Mouse (Mus musculus): ENCODE measurements at regions not wholly inside any gene's neighbourhood (a gene's known extent, or its start where the extent isn't known, plus 50 kb on each side); places are given as distances from the start of the nearest gene placed in this dataset.

- peak; percentile 27 for DNase-seq (ENCODE audit: low spot score)
- H3K36me3 ChIP-seq (ENCODE audit: control insufficient read depth, insufficient read depth, low read length): no peaks in the 10 kb centered on the region
- no peak overlapping the region for H3K4me3 ChIP-seq (ENCODE audit: low read depth, low read length)
- no peak overlapping the region for H3K9ac ChIP-seq (ENCODE audit: low read length)
- no peak for ATAC-seq (ENCODE audit: insufficient number of reproducible peaks, low FRiP score, low TSS enrichment, low read depth)
- H3K4me2 ChIP-seq (ENCODE audit: low read depth, severe bottlenecking): no peak overlapping the region
- no peak overlapping the region for H3K27ac ChIP-seq (replicated peaks; ENCODE audit: low read depth, low read length)
- H3K9me3 ChIP-seq (ENCODE audit: control insufficient read depth, low read length): no peaks in the 10 kb centered on the region
- 69% methylated on average over 4 of the region's 4 CpGs for WGBS
- H3K4me1 ChIP-seq (ENCODE audit: control insufficient read depth, insufficient read depth, low read length): no peaks in the 10 kb centered on the region
- no peaks in the 10 kb centered on the region for H3K27me3 ChIP-seq (ENCODE audit: control insufficient read depth, insufficient read depth, low read length)
These were observed 72.2 kb upstream of the Gm6993 start for GRCm38 (mm10) chr12:31168221-31168890.

- no peak for DNase-seq (ENCODE audit: low spot score)
- ATAC-seq (ENCODE audit: insufficient number of reproducible peaks, low FRiP score, low TSS enrichment, low read depth): no peak
- WGBS: 81% methylated on average over 6 of the region's 6 CpGs
- no peak overlapping the region for H3K4me2 ChIP-seq (ENCODE audit: low read depth, severe bottlenecking)
- no peaks in the 10 kb centered on the region for H3K4me1 ChIP-seq (ENCODE audit: control insufficient read depth, insufficient read depth, low read length)
- no peak overlapping the region for H3K4me3 ChIP-seq (ENCODE audit: low read depth, low read length)
- H3K27me3 ChIP-seq (ENCODE audit: control insufficient read depth, insufficient read depth, low read length): no peaks in the 10 kb centered on the region
- no peaks in the 10 kb centered on the region for H3K9me3 ChIP-seq (ENCODE audit: control insufficient read depth, low read length)
- H3K9ac ChIP-seq (ENCODE audit: low read length): no peak overlapping the region
- H3K27ac ChIP-seq (replicated peaks; ENCODE audit: low read depth, low read length): no peak overlapping the region
- no peaks in the 10 kb centered on the region for H3K36me3 ChIP-seq (ENCODE audit: control insufficient read depth, insufficient read depth, low read length)
These were observed 70.5 kb upstream of the Gm6993 start for GRCm38 (mm10) chr12:31170111-31170510.

GRCm38 (mm10) chr12:31170546-31171160 is 69.9 kb upstream of the Gm6993 start:
- H3K27me3 ChIP-seq (ENCODE audit: control insufficient read depth, insufficient read depth, low read length): no peaks in the 10 kb centered on the region
- H3K36me3 ChIP-seq (ENCODE audit: control insufficient read depth, insufficient read depth, low read length): no peaks in the 10 kb centered on the region
- no peak overlapping the region for H3K4me3 ChIP-seq (ENCODE audit: low read depth, low read length)
- 82% methylated on average over 10 of the region's 10 CpGs for WGBS
- no peaks in the 10 kb centered on the region for H3K4me1 ChIP-seq (ENCODE audit: control insufficient read depth, insufficient read depth, low read length)
- H3K27ac ChIP-seq (replicated peaks; ENCODE audit: low read depth, low read length): no peak overlapping the region
- H3K9ac ChIP-seq (ENCODE audit: low read length): no peak overlapping the region
- no peak for DNase-seq (ENCODE audit: low spot score)
- no peak overlapping the region for H3K4me2 ChIP-seq (ENCODE audit: low read depth, severe bottlenecking)
- no peaks in the 10 kb centered on the region for H3K9me3 ChIP-seq (ENCODE audit: control insufficient read depth, low read length)
- ATAC-seq (ENCODE audit: insufficient number of reproducible peaks, low FRiP score, low TSS enrichment, low read depth): no peak

GRCm38 (mm10) chr12:31171992-31172391 is 68.6 kb upstream of the Gm6993 start:
- WGBS: 88% methylated on average over 4 of the region's 4 CpGs
- no peak overlapping the region for H3K9ac ChIP-seq (ENCODE audit: low read length)
- no peak overlapping the region for H3K4me2 ChIP-seq (ENCODE audit: low read depth, severe bottlenecking)
- ATAC-seq (ENCODE audit: insufficient number of reproducible peaks, low FRiP score, low TSS enrichment, low read depth) (no peak), DNase-seq (ENCODE audit: low spot score) (no peak)
- H3K27me3 ChIP-seq (ENCODE audit: control insufficient read depth, insufficient read depth, low read length): no peaks in the 10 kb centered on the region
- no peaks in the 10 kb centered on the region for H3K9me3 ChIP-seq (ENCODE audit: control insufficient read depth, low read length)
- no peak overlapping the region for H3K4me3 ChIP-seq (ENCODE audit: low read depth, low read length)
- no peaks in the 10 kb centered on the region for H3K36me3 ChIP-seq (ENCODE audit: control insufficient read depth, insufficient read depth, low read length)
- H3K27ac ChIP-seq (replicated peaks; ENCODE audit: low read depth, low read length): no peak overlapping the region
- no peaks in the 10 kb centered on the region for H3K4me1 ChIP-seq (ENCODE audit: control insufficient read depth, insufficient read depth, low read length)

GRCm38 (mm10) chr12:31172451-31173318 is 67.9 kb upstream of the Gm6993 start:
- Histone ChIP-seq H3K9me3 (ENCODE audit: control insufficient read depth, low read length) (no peaks in the 10 kb centered on the region), H3K27ac (replicated peaks; ENCODE audit: low read depth, low read length) (no peak overlapping the region), H3K4me3 (ENCODE audit: low read depth, low read length) (no peak overlapping the region), H3K9ac (ENCODE audit: low read length) (no peak overlapping the region), H3K4me2 (ENCODE audit: low read depth, severe bottlenecking) (no peak overlapping the region), H3K36me3 (ENCODE audit: control insufficient read depth, insufficient read depth, low read length) (no peaks in the 10 kb centered on the region), H3K4me1 (ENCODE audit: control insufficient read depth, insufficient read depth, low read length) (no peaks in the 10 kb centered on the region), H3K27me3 (ENCODE audit: control insufficient read depth, insufficient read depth, low read length) (no peaks in the 10 kb centered on the region)
- DNase-seq (ENCODE audit: low spot score): no peak
- ATAC-seq (ENCODE audit: insufficient number of reproducible peaks, low FRiP score, low TSS enrichment, low read depth): no peak
- 85% methylated on average over 4 of the region's 4 CpGs for WGBS

GRCm38 (mm10) chr12:31173512-31173911 is 67.1 kb upstream of the Gm6993 start:
- Histone ChIP-seq H3K27me3 (ENCODE audit: control insufficient read depth, insufficient read depth, low read length) (no peaks in the 10 kb centered on the region), H3K9ac (ENCODE audit: low read length) (no peak overlapping the region), H3K9me3 (ENCODE audit: control insufficient read depth, low read length) (no peaks in the 10 kb centered on the region), H3K4me3 (ENCODE audit: low read depth, low read length) (no peak overlapping the region), H3K27ac (replicated peaks; ENCODE audit: low read depth, low read length) (no peak overlapping the region), H3K4me2 (ENCODE audit: low read depth, severe bottlenecking) (no peak overlapping the region), H3K4me1 (ENCODE audit: control insufficient read depth, insufficient read depth, low read length) (no peaks in the 10 kb centered on the region), H3K36me3 (ENCODE audit: control insufficient read depth, insufficient read depth, low read length) (no peaks in the 10 kb centered on the region)
- DNase-seq (ENCODE audit: low spot score) (no peak), ATAC-seq (ENCODE audit: insufficient number of reproducible peaks, low FRiP score, low TSS enrichment, low read depth) (no peak)
- whole genome bisulfite sequencing: 89% methylated on average over 5 of the region's 5 CpGs

- ATAC-seq (ENCODE audit: insufficient number of reproducible peaks, low FRiP score, low TSS enrichment, low read depth) (no peak), DNase-seq (ENCODE audit: low spot score) (no peak)
- Histone ChIP-seq H3K27me3 (ENCODE audit: control insufficient read depth, insufficient read depth, low read length) (no peaks in the 10 kb centered on the region), H3K27ac (replicated peaks; ENCODE audit: low read depth, low read length) (no peak overlapping the region), H3K4me3 (ENCODE audit: low read depth, low read length) (no peak overlapping the region), H3K9ac (ENCODE audit: low read length) (no peak overlapping the region), H3K4me2 (ENCODE audit: low read depth, severe bottlenecking) (no peak overlapping the region), H3K4me1 (ENCODE audit: control insufficient read depth, insufficient read depth, low read length) (peaks cover 2% of the 10 kb centered on the region; the same call in 1 of the 2 replicates), H3K36me3 (ENCODE audit: control insufficient read depth, insufficient read depth, low read length) (no peaks in the 10 kb centered on the region), H3K9me3 (ENCODE audit: control insufficient read depth, low read length) (no peaks in the 10 kb centered on the region)
- WGBS: 61% methylated on average over 6 of the region's 6 CpGs
These were observed 61.0 kb upstream of the Gm6993 start for GRCm38 (mm10) chr12:31179536-31179935.

- peaks cover 15% of the 10 kb centered on the region for H3K4me1 ChIP-seq (ENCODE audit: control insufficient read depth, insufficient read depth, low read length)
- H3K9me3 ChIP-seq (ENCODE audit: control insufficient read depth, low read length): no peaks in the 10 kb centered on the region
- H3K4me2 ChIP-seq (ENCODE audit: low read depth, severe bottlenecking): no peak overlapping the region
- no peak for ATAC-seq (ENCODE audit: insufficient number of reproducible peaks, low FRiP score, low TSS enrichment, low read depth)
- H3K9ac ChIP-seq (ENCODE audit: low read length): no peak overlapping the region
- no peaks in the 10 kb centered on the region for H3K36me3 ChIP-seq (ENCODE audit: control insufficient read depth, insufficient read depth, low read length)
- 82% methylated on average over 4 of the region's 4 CpGs for WGBS
- no peak overlapping the region for H3K4me3 ChIP-seq (ENCODE audit: low read depth, low read length)
- no peaks in the 10 kb centered on the region for H3K27me3 ChIP-seq (ENCODE audit: control insufficient read depth, insufficient read depth, low read length)
- H3K27ac ChIP-seq (replicated peaks; ENCODE audit: low read depth, low read length): no peak overlapping the region
- DNase-seq (ENCODE audit: low spot score): no peak
These were observed 56.9 kb upstream of the Gm6993 start for GRCm38 (mm10) chr12:31183632-31184031.

All from limb, embryonic 11.5 days (tissue).